Mouse (Mus musculus) ES-E14 (cell line): ENCODE measurements around the gene Mbnl1. TPM values are rescaled to one million over a fixed set of nuclear protein-coding genes. Genes with fewer than 3 reads are reported as not detected.
A peak's percentile ranks its signal among the peaks of the same experiment; 100 is the strongest.

ENCODE experiments used
- DNase-seq: peaks from one replicate; pipeline ENCODE4 v3.0.0-alpha.2; 2013; ENCODE audit warnings: low read depth, low spot score
- H3K27ac ChIP-seq: 2 replicates; pipeline ENCODE4 v1.5.1; 2012; ENCODE audit warnings: low read depth, mild to moderate bottlenecking, low read length, moderate library complexity, mixed read lengths; ENCODE audit not compliant: poor library complexity, insufficient read depth, severe bottlenecking
- H3K36me3 ChIP-seq: 2 replicates; pipeline ENCODE4 v1.6.1; 2012; ENCODE audit warnings: mild to moderate bottlenecking, low read length, moderate library complexity, mixed read lengths; ENCODE audit not compliant: control insufficient read depth, poor library complexity, insufficient read depth, severe bottlenecking
- H3K4me1 ChIP-seq, 2 experiments: fragments of 150-350 bp in 1 of 2; sonication (generic) in 1 of 2; 2 replicates each; pipeline ENCODE4 v1.6.1; 2012; ENCODE audit warnings: low read length in 2 of 2, mild to moderate bottlenecking in 1 of 2, mixed read lengths in 1 of 2; ENCODE audit not compliant: control insufficient read depth in 2 of 2, insufficient read depth in 2 of 2, poor library complexity in 1 of 2
- H3K4me3 ChIP-seq, 2 experiments: fragments of 150-350 bp in 1 of 2; sonication (generic) in 1 of 2; 2 replicates each; pipeline ENCODE4 v1.5.1; 2012; ENCODE audit warnings: low read length in 2 of 2, low read depth in 1 of 2, mild to moderate bottlenecking in 1 of 2, mixed read lengths in 1 of 2; ENCODE audit not compliant: insufficient read depth in 1 of 2, poor library complexity in 1 of 2, severe bottlenecking in 1 of 2
- H3K9ac ChIP-seq: 2 replicates; pipeline ENCODE4 v1.6.1; 2012; ENCODE audit warnings: low read depth, mild to moderate bottlenecking, low read length, mixed read lengths; ENCODE audit not compliant: poor library complexity, insufficient read depth, severe bottlenecking
- H3K9me3 ChIP-seq: fragments of 150-350 bp; sonication (generic); 2 replicates; pipeline ENCODE4 v1.6.1; 2012; ENCODE audit warnings: low read depth, mild to moderate bottlenecking, low read length; ENCODE audit not compliant: control insufficient read depth, insufficient read depth
- CHD2 ChIP-seq: IDR thresholded peaks from 2 replicates; pipeline ENCODE4 v1.6.1; 2014; ENCODE audit warnings: mild to moderate bottlenecking, low read depth, low read length, inconsistent platforms
- HCFC1 ChIP-seq: IDR thresholded peaks from 2 replicates; pipeline ENCODE4 v1.6.1; 2012; ENCODE audit warnings: low read length, inconsistent platforms, borderline replicate concordance; ENCODE audit not compliant: insufficient read depth
- MAFK ChIP-seq: IDR thresholded peaks from 2 replicates; pipeline ENCODE4 v1.6.1; 2014; ENCODE audit warnings: mild to moderate bottlenecking, low read depth, low read length, inconsistent platforms; ENCODE audit not compliant: insufficient read depth
- ZC3H11A ChIP-seq: IDR thresholded peaks from 2 replicates; pipeline ENCODE4 v1.6.1; 2012; ENCODE audit warnings: low read depth, mild to moderate bottlenecking, inconsistent platforms, low read length, borderline replicate concordance
- ZNF384 ChIP-seq: IDR thresholded peaks from 2 replicates; pipeline ENCODE4 v1.6.1; 2012; ENCODE audit warnings: low read depth, low read length, inconsistent platforms
- in situ Hi-C, 2 experiments: fragments of 600-800 bp; cut with MboI; formaldehyde crosslinking; loops; one replicate each; pipeline ENCODE4 v1.15.1; 2025; ENCODE audit warnings: low sequenced_read_pairs in 2 of 2, inconsistent platforms in 1 of 2; ENCODE audit not compliant: unreplicated experiment in 2 of 2
- total RNA-seq: library from RNA; depleted of rRNA; stranded (reverse); fragments of 300-350 nt; gene quantifications from 2 replicates; pipeline ENCODE4 v1.2.3, GENCODE M21; 2012

Gene Mbnl1
- total RNA-seq, 1 experiment, result 27.0 TPM

GRCm38 (mm10) chr3:60501561-60502151, 29.0 kb downstream of the Mbnl1 start:
- Histone ChIP-seq H3K4me3 (peak overlapping the region; percentile 62 to 72), H3K9me3 (no peaks in the 10 kb centered on the region), H3K36me3 (no peaks in the 10 kb centered on the region), H3K4me1 (no peaks in the 10 kb centered on the region; a peak in 1 of 4 replicates), H3K9ac (peak overlapping the region; percentile 75), H3K27ac (no peak overlapping the region)
- in situ Hi-C loops, result no loop called here
- TF ChIP-seq HCFC1, result no peak
- no peak for TF ChIP-seq ZNF384
- TF ChIP-seq CHD2, result no peak
- no peak for TF ChIP-seq ZC3H11A
- TF ChIP-seq MAFK, result no peak
- no peak for DNase-seq

DNA sequence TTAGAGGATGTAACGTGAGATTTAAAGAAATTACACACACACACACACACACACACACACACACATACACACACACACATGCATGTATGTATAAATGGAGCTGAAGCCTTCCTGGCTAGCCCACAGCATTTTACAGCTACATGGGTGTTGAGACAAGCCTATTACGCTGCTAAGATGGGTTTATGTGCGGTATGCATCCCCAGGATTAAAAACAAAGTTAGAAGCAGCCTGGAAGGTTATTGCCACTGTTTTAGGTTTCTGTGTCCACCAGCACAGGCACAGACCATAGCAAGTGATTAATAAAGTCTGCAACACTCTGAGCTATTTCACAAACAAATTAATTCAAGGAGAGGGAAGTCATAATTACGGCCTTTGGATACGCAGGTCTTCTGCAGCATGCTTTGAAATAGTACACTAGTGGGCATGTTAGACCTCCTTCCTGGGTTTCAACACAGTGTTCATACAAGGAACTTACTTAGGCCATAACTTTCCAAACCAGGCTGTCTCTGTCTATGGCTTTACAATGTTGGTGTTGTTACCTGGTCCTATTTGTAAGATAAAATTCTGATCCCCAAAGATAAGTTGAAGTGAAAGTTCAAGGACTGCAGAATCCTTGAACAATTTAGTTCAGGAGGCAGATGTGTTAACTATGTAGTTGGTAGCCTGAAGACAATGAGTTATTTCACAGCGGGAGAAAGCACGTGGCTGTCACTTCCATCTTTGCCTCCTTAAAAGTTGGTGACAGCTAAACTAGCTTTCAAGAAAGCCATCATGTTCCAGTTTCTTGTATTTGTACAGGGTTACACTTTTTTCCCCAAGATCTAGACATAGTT, 29.7 kb downstream of the Mbnl1 start:
- H3K9ac ChIP-seq, result no peak overlapping the region
- no peaks in the 10 kb centered on the region; a peak in 1 of 4 replicates for H3K4me1 ChIP-seq
- in situ Hi-C loops, result no loop called here
- no peak for DNase-seq
- no peaks in the 10 kb centered on the region for H3K9me3 ChIP-seq
- H3K4me3 ChIP-seq, result peak overlapping the region in 1 of 2 experiments; percentile 62; a peak in 1 of 4 replicates
- no peak for TF ChIP-seq ZNF384
- no peak for TF ChIP-seq ZC3H11A
- no peak for TF ChIP-seq MAFK
- TF ChIP-seq HCFC1, result no peak
- no peak for TF ChIP-seq CHD2
- H3K27ac ChIP-seq, result no peak overlapping the region
- no peaks in the 10 kb centered on the region for H3K36me3 ChIP-seq

DNA sequence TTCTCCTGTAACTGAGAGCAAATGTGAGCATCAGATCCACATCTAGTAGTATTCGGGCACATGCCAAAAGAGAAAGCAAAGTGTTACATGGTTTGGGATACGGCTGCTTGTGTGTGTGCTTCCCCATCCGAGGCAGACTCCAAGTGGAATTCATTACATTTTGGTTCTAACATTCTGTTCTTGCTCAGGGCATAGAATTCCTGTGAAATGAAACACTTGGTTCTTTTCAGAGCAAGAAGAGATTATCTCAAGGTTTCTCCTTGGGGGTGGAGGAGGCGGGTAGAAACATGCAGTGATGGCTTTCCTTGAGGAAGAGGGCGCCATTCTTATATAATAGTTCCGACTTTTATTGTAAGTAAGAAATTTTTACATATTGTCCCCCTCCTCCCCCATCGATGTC, 30.6 kb downstream of the Mbnl1 start:
- H3K4me3 ChIP-seq, result no peak overlapping the region
- in situ Hi-C loops, result no loop called here
- no peak overlapping the region for H3K9ac ChIP-seq
- no peak overlapping the region for H3K27ac ChIP-seq
- TF ChIP-seq ZNF384 (no peak), MAFK (no peak)
- DNase-seq, result no peak
- H3K4me1 ChIP-seq, result no peaks in the 10 kb centered on the region; a peak in 1 of 4 replicates
- H3K9me3 ChIP-seq, result no peaks in the 10 kb centered on the region
- no peaks in the 10 kb centered on the region for H3K36me3 ChIP-seq

DNA sequence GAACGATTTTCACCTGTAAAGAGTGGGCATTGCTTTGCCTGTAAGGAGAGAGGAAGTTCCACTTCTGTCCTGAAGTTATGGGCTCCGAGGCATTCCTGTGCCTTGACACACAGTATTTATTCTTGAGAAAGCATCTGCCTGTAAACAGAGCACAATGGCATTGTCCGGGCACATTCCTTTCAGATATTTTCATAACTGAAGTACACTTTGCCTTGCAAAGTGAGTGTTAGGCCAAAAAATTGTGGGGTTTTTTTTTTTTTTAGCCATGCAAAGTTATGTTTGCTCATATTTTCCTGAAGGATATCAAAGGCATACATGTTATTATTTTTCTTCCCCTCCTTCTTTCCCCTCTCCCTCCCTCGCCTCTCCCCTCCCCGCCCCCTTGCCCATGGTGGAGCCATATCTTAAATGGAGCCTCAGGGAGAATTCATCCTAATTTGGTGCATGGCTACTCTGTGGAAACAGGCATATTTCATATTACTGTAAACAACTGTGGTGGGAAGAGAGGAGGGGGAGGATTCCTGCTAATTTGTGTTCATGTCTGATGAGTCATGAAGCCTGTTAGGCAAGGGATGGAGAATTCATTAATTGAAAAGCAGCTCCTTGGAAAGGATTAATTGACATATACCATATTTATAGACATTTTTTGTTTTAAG, 32.3 kb downstream of the Mbnl1 start:
- TF ChIP-seq ZNF384 (no peak), HCFC1 (no peak), MAFK (no peak), CHD2 (no peak), ZC3H11A (no peak)
- no peaks in the 10 kb centered on the region for H3K36me3 ChIP-seq
- DNase-seq, result no peak
- no peak overlapping the region for H3K27ac ChIP-seq
- H3K9ac ChIP-seq, result no peak overlapping the region
- H3K4me3 ChIP-seq, result no peak overlapping the region
- H3K4me1 ChIP-seq, result no peaks in the 10 kb centered on the region; a peak in 1 of 4 replicates
- in situ Hi-C loops, result no loop called here
- H3K9me3 ChIP-seq, result no peaks in the 10 kb centered on the region
